In the genomic region with DNA sequence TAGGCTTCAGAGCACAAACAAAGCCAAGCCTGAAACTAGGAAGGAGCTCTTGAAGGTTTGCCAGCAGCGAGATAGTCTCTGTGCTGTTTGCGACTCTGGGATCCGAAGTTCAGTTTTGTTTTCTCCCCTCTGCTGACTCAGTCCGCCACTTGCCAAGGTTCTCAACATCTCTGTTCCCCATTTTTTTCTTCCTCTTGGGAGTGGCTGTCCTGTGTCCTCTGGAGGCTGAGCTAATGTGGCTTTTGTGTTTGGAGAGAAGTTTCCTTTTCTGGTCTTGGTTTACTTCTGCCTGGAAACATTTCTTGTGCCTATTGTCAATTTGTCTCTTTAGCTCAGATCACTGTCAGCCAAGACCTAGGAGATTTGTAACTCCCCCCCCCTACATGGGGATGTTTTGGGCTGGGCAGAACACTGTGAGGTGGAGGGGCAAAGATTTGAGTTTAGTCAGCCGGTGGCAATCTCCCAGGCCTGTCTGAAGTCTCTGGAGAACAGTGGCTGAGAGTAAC, we compare ENCODE assay signal across 8 mouse cellular contexts.
DNase-seq lines count a peak whose midpoint lies in the region; ATAC-seq and TF ChIP-seq lines count a peak whose summit lies in the region.

No protein-coding gene starts in this region.

- no peak for TF ChIP-seq CTCF in liver, adult 2 months (IDR thresholded peaks at IDR 0.05; ENCODE audit: low read depth, low read length)

- no peak overlapping the region for H3K9ac ChIP-seq in limb, embryonic 14.5 days (ENCODE audit: low read depth, low read length, severe bottlenecking)
- H3K9ac ChIP-seq in heart, embryonic 16.5 days (ENCODE audit: low read length), result no peak overlapping the region
- H3K9ac ChIP-seq in liver, adult 2 months (ENCODE audit: low read depth, low read length), result peak overlapping the region; percentile 36

- DNase-seq in limb, embryonic 14.5 days (ENCODE audit: low spot score), result peak; percentile 39
- DNase-seq in limb, embryonic 10.5 days (ENCODE audit: low spot score), result no peak
- peak; percentile 98 for DNase-seq in liver, adult 2 months (ENCODE audit: extremely low read depth, low read depth, low spot score)
- DNase-seq in ovary, postnatal 14 days (ENCODE audit: low spot score), result peak; percentile 27
- no peak for DNase-seq in neural tube, embryonic 10.5 days (ENCODE audit: extremely low spot score, low spot score)

- H3K9me3 ChIP-seq in limb, embryonic 14.5 days (ENCODE audit: control insufficient read depth, low read length), result no peaks in the 10 kb centered on the region
- H3K9me3 ChIP-seq in limb, embryonic 10.5 days (replicated peaks), result no peaks in the 10 kb centered on the region
- no peaks in the 10 kb centered on the region for H3K9me3 ChIP-seq in heart, embryonic 16.5 days (replicated peaks; ENCODE audit: control insufficient read depth, low read length)

- H3K36me3 ChIP-seq in limb, embryonic 14.5 days (ENCODE audit: control insufficient read depth, insufficient read depth, low read length), result peaks cover 36% of the 10 kb centered on the region
- H3K36me3 ChIP-seq in limb, embryonic 10.5 days, result peaks cover 48% of the 10 kb centered on the region
- peaks cover 24% of the 10 kb centered on the region for H3K36me3 ChIP-seq in heart, embryonic 16.5 days (ENCODE audit: control insufficient read depth, insufficient read depth)
- peaks cover 32% of the 10 kb centered on the region for H3K36me3 ChIP-seq in liver, adult 2 months (ENCODE audit: control insufficient read depth, insufficient read depth, low read length)

- H3K79me2 ChIP-seq in liver, adult 2 months (ENCODE audit: control insufficient read depth, insufficient read depth, low read length), result peaks cover 12% of the 10 kb centered on the region; the same call in 1 of the 2 replicates

- ATAC-seq in limb, embryonic 14.5 days (ENCODE audit: low FRiP score, low read depth), result no peak
- ATAC-seq in heart, embryonic 16.5 days (replicated peaks; ENCODE audit: extremely low read depth, insufficient read depth, low FRiP score), result no peak; the same call in 1 of the 2 replicates
- no peak for ATAC-seq in inflammation-experienced regulatory T-cells, adult 6 months

- H3K4me1 ChIP-seq in limb, embryonic 14.5 days (ENCODE audit: control insufficient read depth, insufficient read depth, low read length), result no peaks in the 10 kb centered on the region
- H3K4me1 ChIP-seq in limb, embryonic 10.5 days, result no peaks in the 10 kb centered on the region
- peaks cover 50% of the 10 kb centered on the region for H3K4me1 ChIP-seq in brown adipose tissue, adult 24 weeks (ENCODE audit: control insufficient read depth, insufficient read depth, insufficient read length, low read length)
- H3K4me1 ChIP-seq in heart, embryonic 16.5 days (ENCODE audit: control insufficient read depth, insufficient read depth, low read length), result peaks cover 22% of the 10 kb centered on the region; the same call in 1 of the 2 replicates
- H3K4me1 ChIP-seq in liver, adult 2 months (ENCODE audit: control insufficient read depth, insufficient read depth, low read length), result peaks cover 54% of the 10 kb centered on the region

- whole genome bisulfite sequencing in limb, embryonic 14.5 days, result 75% methylated on average over 5 of the region's 5 CpGs
- WGBS in limb, embryonic 10.5 days, result 88% methylated on average over 5 of the region's 5 CpGs
- 32% methylated on average over 5 of the region's 5 CpGs for WGBS in heart, embryonic 16.5 days
- WGBS in liver, adult 2 months, result 0% methylated on average over 5 of the region's 5 CpGs

- H3K27ac ChIP-seq in limb, embryonic 14.5 days (replicated peaks; ENCODE audit: low read depth, low read length), result no peak overlapping the region; the same call in 1 of the 2 replicates
- H3K27ac ChIP-seq in limb, embryonic 10.5 days, result no peak overlapping the region
- peak overlapping the region; percentile 97 for H3K27ac ChIP-seq in brown adipose tissue, adult 24 weeks (replicated peaks; ENCODE audit: low read depth, low read length)
- H3K27ac ChIP-seq in heart, embryonic 16.5 days (ENCODE audit: low read length), result peak overlapping the region; percentile 82
- peak overlapping the region; percentile 97 for H3K27ac ChIP-seq in liver, adult 2 months (replicated peaks; ENCODE audit: insufficient read depth, low read depth, low read length)

- H3K4me2 ChIP-seq in limb, embryonic 14.5 days (replicated peaks; ENCODE audit: low read depth, low read length, severe bottlenecking), result no peak overlapping the region
- H3K4me2 ChIP-seq in heart, embryonic 16.5 days (ENCODE audit: low read depth, low read length), result peak overlapping the region; percentile 6; the same call in 1 of the 2 replicates

- TF ChIP-seq POLR2A in limb, embryonic 14.5 days (IDR thresholded peaks at IDR 0.05; ENCODE audit: borderline replicate concordance, extremely low read depth, insufficient read depth, insufficient read length), result no peak
- no peak for TF ChIP-seq POLR2A in liver, adult 2 months (IDR thresholded peaks at IDR 0.05; ENCODE audit: extremely low read depth, insufficient read depth, low read length)

- H3K27me3 ChIP-seq in limb, embryonic 14.5 days (ENCODE audit: control insufficient read depth, insufficient read depth, low read length), result no peaks in the 10 kb centered on the region
- H3K27me3 ChIP-seq in limb, embryonic 10.5 days (ENCODE audit: low read depth, poor library complexity, severe bottlenecking), result no peaks in the 10 kb centered on the region
- no peaks in the 10 kb centered on the region for H3K27me3 ChIP-seq in heart, embryonic 16.5 days (ENCODE audit: control insufficient read depth, insufficient read depth, low read length)
- no peaks in the 10 kb centered on the region for H3K27me3 ChIP-seq in liver, adult 2 months (ENCODE audit: control insufficient read depth, insufficient read depth, low read length)

- H3K4me3 ChIP-seq in limb, embryonic 14.5 days (replicated peaks; ENCODE audit: low read length), result no peak overlapping the region
- no peak overlapping the region for H3K4me3 ChIP-seq in limb, embryonic 10.5 days
- H3K4me3 ChIP-seq in brown adipose tissue, adult 24 weeks (ENCODE audit: insufficient read depth, low read depth, low read length), result peak overlapping the region; percentile 10; the same call in 1 of the 2 replicates
- H3K4me3 ChIP-seq in heart, embryonic 16.5 days (ENCODE audit: low read length), result no peak overlapping the region
- no peak overlapping the region for H3K4me3 ChIP-seq in liver, adult 2 months (ENCODE audit: insufficient read depth, low read depth, low read length)

Comparison
In these comparisons a context has a peak if more than half of its experiments do, and no peak if none do; other contexts are left out.
1. DNase-seq: peak in limb, embryonic 14.5 days (single experiment), liver, adult 2 months (single experiment) and ovary, postnatal 14 days (single experiment); none in limb, embryonic 10.5 days (single experiment) and neural tube, embryonic 10.5 days (single experiment).
2. H3K27ac ChIP-seq: peak in brown adipose tissue, adult 24 weeks (single experiment), heart, embryonic 16.5 days (single experiment) and liver, adult 2 months (single experiment); none in limb, embryonic 14.5 days (single experiment) and limb, embryonic 10.5 days (single experiment).